Mouse (Mus musculus) midbrain, embryonic 15.5 days (tissue): ENCODE measurements around the gene Nfam1. TPM values are rescaled to one million over a fixed set of nuclear protein-coding genes. Genes with fewer than 3 reads are reported as not detected.

ENCODE experiments used
- ATAC-seq: fragments of 200-750 bp; cut with Nextera tagmentation; replicated peaks from 2 replicates; pipeline ENCODE4 v1.8.0; 2017; ENCODE audit warnings: moderate TSS enrichment
- H3K27ac ChIP-seq: fragments of 300-500 bp; sonication (generic); 2 replicates; pipeline ENCODE4 v1.5.1; 2015; ENCODE audit warnings: mild to moderate bottlenecking, inconsistent platforms
- H3K27me3 ChIP-seq: fragments of 300-500 bp; sonication (generic); replicated peaks from 2 replicates; pipeline ENCODE4 v1.6.1; 2015; ENCODE audit warnings: inconsistent platforms
- H3K36me3 ChIP-seq: fragments of 300-500 bp; sonication (generic); replicated peaks from 2 replicates; pipeline ENCODE4 v1.6.1; 2015; ENCODE audit warnings: inconsistent platforms
- H3K4me1 ChIP-seq: fragments of 300-500 bp; sonication (generic); 2 replicates; pipeline ENCODE4 v1.6.1; 2015; ENCODE audit warnings: inconsistent platforms
- H3K4me2 ChIP-seq: fragments of 300-500 bp; sonication (generic); 2 replicates; pipeline ENCODE4 v1.6.1; 2015; ENCODE audit warnings: inconsistent platforms, mild to moderate bottlenecking, moderate library complexity
- H3K4me3 ChIP-seq: fragments of 300-500 bp; sonication (generic); 2 replicates; pipeline ENCODE4 v1.5.1; 2015; ENCODE audit warnings: mild to moderate bottlenecking, inconsistent platforms
- H3K9ac ChIP-seq: fragments of 300-500 bp; sonication (generic); 2 replicates; pipeline ENCODE4 v1.6.1; 2015; ENCODE audit warnings: mild to moderate bottlenecking, inconsistent platforms
- H3K9me3 ChIP-seq: fragments of 300-500 bp; sonication (generic); 2 replicates; pipeline ENCODE4 v1.6.1; 2016; ENCODE audit warnings: inconsistent platforms
- WGBS: fragments of 180-500 bp; shearing (Covaris S2); methylation state at CpG from one replicate; pipeline ENCODE4 v1.1.7; 2015; ENCODE audit warnings: mixed read lengths; 5-methylcytosine and 5-hydroxymethylcytosine counted together
- polyA plus RNA-seq: library from polyadenylated mRNA; unstranded; fragments of >200 nt; fragmentation: Nextera tagmentation; extraction: Ambion mirVana; gene quantifications from 2 replicates; pipeline ENCODE4 v1.2.1, GENCODE M21; 2015

The Nfam1 gene
- polyA plus RNA-seq, 1 experiment from 2014 or later = 2.9 TPM

- H3K9me3 ChIP-seq = no peaks in the 10 kb centered on the region
- no peak for ATAC-seq
- H3K36me3 ChIP-seq = no peaks in the 10 kb centered on the region
- H3K27ac ChIP-seq = no peak overlapping the region
- 65% methylated on average over 7 of the region's 7 CpGs for WGBS
- no peak overlapping the region for H3K4me2 ChIP-seq
- no peak overlapping the region for H3K4me3 ChIP-seq
- no peak overlapping the region for H3K9ac ChIP-seq
- peaks cover 55% of the 10 kb centered on the region for H3K4me1 ChIP-seq
- H3K27me3 ChIP-seq = peaks cover 11% of the 10 kb centered on the region
These were observed 3.0 kb upstream of the Nfam1 start for GRCm38 (mm10) chr15:83036089-83036488.

- ATAC-seq = peak; percentile 64
- Histone ChIP-seq H3K36me3 (no peaks in the 10 kb centered on the region), H3K9me3 (no peaks in the 10 kb centered on the region), H3K27ac (peak overlapping the region; percentile 65), H3K27me3 (peaks cover 11% of the 10 kb centered on the region), H3K4me1 (peaks cover 58% of the 10 kb centered on the region), H3K4me3 (no peak overlapping the region), H3K9ac (no peak overlapping the region), H3K4me2 (peak overlapping the region; percentile 33)
- WGBS = 5% methylated on average over 17 of the region's 17 CpGs
These were observed 1.3 kb upstream of the Nfam1 start for GRCm38 (mm10) chr15:83034275-83034977.

DNA sequence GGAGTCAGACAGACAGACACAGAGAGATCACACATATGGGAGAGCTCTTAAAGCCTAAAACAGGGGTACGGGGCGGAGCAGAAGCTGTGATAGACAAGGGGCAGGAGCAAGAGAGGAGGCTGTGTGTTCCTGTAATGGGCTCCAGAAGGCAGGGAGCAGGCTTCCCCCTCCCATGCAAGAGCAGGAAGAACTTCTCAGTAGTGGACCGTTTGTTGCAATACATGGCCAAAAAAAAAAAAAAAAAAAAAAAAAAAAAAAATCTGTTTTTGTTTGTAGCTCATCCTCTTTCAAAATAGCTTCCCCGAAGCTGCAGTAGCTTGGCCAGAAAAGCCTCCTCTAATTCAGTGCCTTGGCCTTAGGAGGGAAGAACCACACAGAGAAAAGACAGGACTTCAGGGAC, 2.2 kb downstream of the Nfam1 start:
- no peak for ATAC-seq
- Histone ChIP-seq H3K4me1 (peaks cover 53% of the 10 kb centered on the region), H3K9me3 (no peaks in the 10 kb centered on the region), H3K36me3 (no peaks in the 10 kb centered on the region), H3K27me3 (peaks cover 14% of the 10 kb centered on the region), H3K27ac (peak overlapping the region; percentile 64; the same call in 1 of the 2 replicates), H3K9ac (no peak overlapping the region), H3K4me2 (no peak overlapping the region), H3K4me3 (no peak overlapping the region)
- 40% methylated on average over 4 of the region's 4 CpGs for WGBS

DNA sequence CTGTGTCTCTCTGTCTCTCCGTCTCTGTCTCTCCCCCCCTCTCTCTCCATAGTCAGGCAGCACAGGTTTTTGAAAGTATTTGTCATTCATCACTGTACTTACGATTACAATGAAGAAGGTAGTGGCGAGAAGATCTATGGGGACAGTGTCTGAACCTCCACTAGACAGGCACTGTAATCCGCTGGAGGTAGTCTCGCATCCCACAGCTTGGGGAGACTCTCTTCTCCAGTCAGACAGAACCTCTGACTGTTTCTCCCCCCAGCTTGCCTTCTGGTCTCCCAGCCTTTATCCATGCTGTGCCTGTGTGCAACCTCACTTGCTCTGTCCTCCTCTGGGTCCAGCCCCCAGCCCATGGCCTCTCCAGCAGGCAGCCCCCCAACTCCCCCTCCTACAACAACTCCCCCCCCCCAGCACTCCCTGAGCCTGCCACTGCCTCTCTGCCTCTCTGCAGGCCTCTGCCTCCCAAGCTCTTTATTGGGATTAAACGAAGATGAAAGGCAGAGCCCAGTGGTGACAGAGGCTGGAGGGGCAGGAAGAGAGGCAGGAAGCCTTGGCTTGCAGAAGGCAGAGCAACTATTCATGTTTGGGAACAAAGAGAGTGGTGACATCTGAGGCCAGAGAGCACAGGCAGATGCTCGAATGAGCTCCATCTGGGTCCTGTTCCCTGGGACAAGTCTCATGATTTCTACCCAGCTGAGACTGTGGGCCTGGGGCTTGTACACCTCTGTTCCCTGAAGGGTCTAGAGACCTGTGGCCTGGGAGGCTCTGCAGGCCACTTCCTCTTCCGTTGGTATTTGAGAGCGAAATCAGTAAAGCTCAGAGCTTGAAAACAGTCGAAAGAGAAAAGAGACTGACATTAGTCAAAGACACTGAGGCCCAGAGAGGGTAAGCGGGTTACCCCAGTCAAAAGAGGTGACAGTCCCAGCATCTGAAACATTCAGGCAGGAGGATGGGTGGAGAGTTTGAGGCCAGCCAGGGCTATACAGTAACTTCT, 3.1 kb downstream of the Nfam1 start:
- no peak for ATAC-seq
- Histone ChIP-seq H3K4me1 (peaks cover 60% of the 10 kb centered on the region), H3K4me3 (no peak overlapping the region), H3K27ac (peak overlapping the region; percentile 64), H3K9ac (no peak overlapping the region), H3K36me3 (no peaks in the 10 kb centered on the region), H3K4me2 (no peak overlapping the region), H3K27me3 (peaks cover 10% of the 10 kb centered on the region; the same call in 1 of the 2 replicates), H3K9me3 (no peaks in the 10 kb centered on the region)
- 20% methylated on average over 11 of the region's 11 CpGs for whole genome bisulfite sequencing

DNA sequence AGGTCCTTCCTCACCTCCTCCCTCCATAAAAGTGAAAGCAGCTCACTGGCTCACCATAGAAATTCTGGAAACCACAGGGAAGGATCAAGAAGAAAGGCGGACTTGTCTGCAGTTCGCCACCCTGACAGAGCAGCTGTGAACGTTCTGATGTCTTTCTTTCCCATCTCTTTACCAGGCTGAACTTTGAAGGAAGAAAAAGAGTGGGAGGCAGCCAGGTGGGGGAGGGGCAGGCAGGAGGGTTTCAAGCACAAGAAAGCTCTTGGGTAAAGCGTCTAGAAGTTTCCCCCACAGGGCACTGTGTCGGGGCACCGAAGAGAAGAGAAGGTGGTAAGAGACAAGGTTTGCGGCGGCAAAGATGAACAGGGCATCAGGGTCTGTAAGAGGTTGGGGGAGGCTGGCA, 7.0 kb downstream of the Nfam1 start:
- 0 out of 2 replicates have a peak, but pooled peaks cover 7% of the 10 kb centered on the region for H3K27me3 ChIP-seq
- WGBS = 46% methylated on average over 8 of the region's 8 CpGs
- no peak overlapping the region for H3K9ac ChIP-seq
- no peak for ATAC-seq
- no peaks in the 10 kb centered on the region for H3K36me3 ChIP-seq
- H3K4me3 ChIP-seq = no peak overlapping the region
- H3K4me1 ChIP-seq = peaks cover 43% of the 10 kb centered on the region
- 0 out of 2 replicates have a peak overlapping the region, but pooled peaks have one; percentile 6 for H3K27ac ChIP-seq
- H3K4me2 ChIP-seq = no peak overlapping the region
- H3K9me3 ChIP-seq = no peaks in the 10 kb centered on the region

DNA sequence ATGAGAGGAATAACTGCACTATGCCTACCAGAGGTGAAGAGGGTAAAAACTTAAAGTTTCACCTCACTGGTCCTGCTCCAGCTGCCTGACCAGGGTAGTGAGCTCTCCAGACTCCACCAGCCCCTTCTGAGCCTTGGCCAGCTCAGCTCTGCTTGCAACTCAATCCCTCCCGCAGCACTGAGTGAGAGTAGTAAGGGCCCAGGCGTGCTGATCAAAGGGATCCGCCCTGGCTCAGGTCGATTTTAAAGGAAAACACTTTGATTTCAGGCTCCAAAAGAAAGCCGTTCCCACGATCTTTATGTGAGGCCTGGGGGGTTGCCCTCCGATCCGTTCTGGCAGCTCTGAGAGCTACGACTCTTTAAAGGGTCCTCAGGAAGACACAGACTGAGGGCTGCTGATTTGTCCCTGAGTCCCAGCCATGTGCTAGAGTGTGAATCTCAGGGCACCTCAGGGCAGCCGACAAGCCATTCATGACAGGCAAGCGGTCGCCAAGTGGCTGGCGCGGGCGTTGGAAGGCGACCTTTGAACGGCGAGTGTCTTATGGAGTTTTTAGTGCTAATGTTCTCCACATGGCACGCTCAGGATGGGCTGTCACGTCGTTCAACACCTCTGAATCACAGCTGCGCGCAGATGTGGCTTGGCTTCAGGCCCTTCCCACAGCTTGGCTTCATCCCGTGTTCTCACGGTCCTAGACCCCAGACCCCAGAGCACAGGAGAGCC, 7.9 kb downstream of the Nfam1 start:
- no peak for ATAC-seq
- H3K9ac ChIP-seq = no peak overlapping the region
- WGBS = 20% methylated on average over 25 of the region's 25 CpGs

DNA sequence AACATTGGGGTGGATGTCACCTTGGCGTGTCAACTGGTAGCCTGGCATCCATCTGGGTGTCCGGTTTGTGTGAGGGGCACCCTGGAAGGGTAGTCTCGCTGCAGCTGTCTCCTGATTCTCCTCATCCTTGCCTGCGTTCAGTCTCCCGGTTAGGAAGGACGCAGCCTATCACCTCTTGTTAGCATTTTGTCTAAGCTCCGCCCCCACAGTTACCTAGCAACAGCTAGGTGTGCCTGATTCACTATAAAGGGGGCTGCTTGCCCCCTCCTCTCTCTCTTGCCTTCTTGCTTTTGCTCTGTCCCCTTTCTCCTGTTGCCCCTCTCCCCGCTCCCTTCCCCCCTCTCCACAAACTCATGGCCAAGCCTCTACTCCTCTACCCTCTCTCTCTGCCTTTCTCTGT, 10.2 kb downstream of the Nfam1 start:
- H3K9ac ChIP-seq = no peak overlapping the region
- 0 out of 2 replicates have a peak, but pooled peaks cover 7% of the 10 kb centered on the region for H3K27me3 ChIP-seq
- H3K36me3 ChIP-seq = no peaks in the 10 kb centered on the region
- H3K4me2 ChIP-seq = peak overlapping the region; percentile 25; the same call in 1 of the 2 replicates
- peaks cover 33% of the 10 kb centered on the region for H3K4me1 ChIP-seq
- 30% methylated on average over 8 of the region's 8 CpGs for WGBS
- no peak overlapping the region for H3K4me3 ChIP-seq
- H3K9me3 ChIP-seq = no peaks in the 10 kb centered on the region
- peak; percentile 27; the same call in 1 of the 2 replicates for ATAC-seq
- H3K27ac ChIP-seq = no peak overlapping the region

More for the DNA sequence above, 7.9 kb downstream of the Nfam1 start:
- Histone ChIP-seq H3K36me3 (no peaks in the 10 kb centered on the region), H3K4me1 (peaks cover 37% of the 10 kb centered on the region), H3K4me3 (no peak overlapping the region), H3K4me2 (no peak overlapping the region; the same call in 1 of the 2 replicates), H3K27ac (no peak overlapping the region), H3K9me3 (no peaks in the 10 kb centered on the region), H3K27me3 (0 out of 2 replicates have a peak, but pooled peaks cover 7% of the 10 kb centered on the region)

DNA sequence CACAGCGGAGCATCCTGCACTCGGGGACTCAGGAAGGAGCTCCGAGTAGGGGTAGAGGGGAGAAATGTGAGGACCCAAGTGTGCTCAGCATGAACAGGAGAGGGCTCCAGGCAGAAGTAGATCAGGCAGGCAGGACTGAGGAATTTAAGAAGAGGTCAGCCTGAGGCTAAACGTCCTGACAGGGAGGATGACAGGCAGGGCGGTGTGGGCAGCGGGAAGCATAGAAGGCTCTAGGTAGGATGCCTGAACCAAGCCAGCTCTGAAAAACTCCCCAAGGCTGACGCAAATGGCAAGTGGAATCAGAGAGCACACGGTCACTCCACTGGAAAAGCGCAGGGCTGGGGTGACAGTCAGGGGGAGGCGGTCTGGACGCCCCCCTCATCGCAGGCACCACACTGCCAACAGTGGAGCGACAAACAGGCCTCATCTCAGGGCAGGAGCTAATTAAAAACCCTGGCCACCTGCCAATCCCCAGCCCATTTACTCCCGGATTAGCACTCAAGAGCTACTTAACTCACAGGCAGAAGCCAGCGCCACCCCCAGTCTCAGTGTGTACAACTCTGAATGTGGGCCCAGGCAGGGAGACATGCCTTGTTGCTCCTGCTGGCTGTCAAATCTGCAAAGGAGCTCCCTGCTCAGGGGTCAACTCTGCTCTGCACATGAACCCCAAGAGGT, 22.0 kb downstream of the Nfam1 start:
- H3K27me3 ChIP-seq = peaks cover 2% of the 10 kb centered on the region; the same call in 1 of the 2 replicates
- H3K4me1 ChIP-seq = peaks cover 24% of the 10 kb centered on the region
- H3K4me2 ChIP-seq = 0 out of 2 replicates have a peak overlapping the region, but pooled peaks have one; percentile 3
- H3K36me3 ChIP-seq = no peaks in the 10 kb centered on the region
- H3K4me3 ChIP-seq = no peak overlapping the region
- H3K27ac ChIP-seq = 0 out of 2 replicates have a peak overlapping the region, but pooled peaks have one; percentile 4
- no peaks in the 10 kb centered on the region for H3K9me3 ChIP-seq
- ATAC-seq = peak; percentile 79
- H3K9ac ChIP-seq = peak overlapping the region; percentile 18; the same call in 1 of the 2 replicates
- 15% methylated on average over 15 of the region's 15 CpGs for WGBS

DNA sequence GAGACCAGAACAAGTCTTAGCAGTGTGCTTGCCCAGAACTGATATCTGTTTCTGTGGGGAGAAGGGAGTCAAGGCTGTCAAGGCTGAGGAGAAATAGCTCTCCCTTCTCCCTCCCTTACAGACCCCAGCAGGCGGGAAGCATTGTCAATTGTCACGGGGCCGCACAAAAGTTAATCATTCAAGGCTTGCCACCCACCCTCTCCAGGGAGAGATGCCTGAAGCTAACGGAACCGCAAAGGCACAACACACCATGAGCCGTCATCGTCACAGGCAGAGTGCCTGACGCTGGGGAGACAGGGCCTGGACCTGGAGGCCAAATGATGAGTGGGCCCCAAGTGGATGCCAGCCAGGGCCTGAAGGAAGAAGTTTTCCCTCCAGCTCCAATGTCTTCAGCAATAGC, 22.7 kb downstream of the Nfam1 start:
- WGBS = 18% methylated on average over 8 of the region's 8 CpGs
- H3K9ac ChIP-seq = no peak overlapping the region
- H3K4me1 ChIP-seq = peaks cover 22% of the 10 kb centered on the region
- H3K4me3 ChIP-seq = no peak overlapping the region
- 0 out of 2 replicates have a peak overlapping the region, but pooled peaks have one; percentile 4 for H3K27ac ChIP-seq
- no peak overlapping the region for H3K4me2 ChIP-seq
- no peaks in the 10 kb centered on the region for H3K9me3 ChIP-seq
- H3K27me3 ChIP-seq = peaks cover 2% of the 10 kb centered on the region; the same call in 1 of the 2 replicates
- no peaks in the 10 kb centered on the region for H3K36me3 ChIP-seq
- ATAC-seq = no peak; the same call in 1 of the 2 replicates

DNA sequence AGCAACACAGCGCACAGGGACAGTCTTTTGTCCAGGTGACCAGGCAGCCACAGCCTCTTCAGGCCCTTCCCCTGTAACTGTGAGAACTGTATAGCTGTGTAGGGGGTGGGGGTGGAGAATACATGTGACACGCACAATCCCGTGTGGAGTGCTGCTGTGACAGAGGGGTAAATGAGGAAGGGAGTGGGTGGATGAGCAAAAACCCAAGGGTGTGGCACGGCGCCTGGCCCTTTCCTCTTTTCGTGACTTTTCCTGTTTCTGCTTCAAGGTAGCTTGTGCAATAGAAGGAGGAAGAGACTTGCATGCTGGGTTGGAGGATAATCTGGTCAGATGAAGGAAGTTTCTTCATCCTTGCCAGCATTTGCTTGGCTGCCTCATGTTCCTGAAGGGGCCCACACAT, 23.6 kb downstream of the Nfam1 start:
- Histone ChIP-seq H3K9ac (no peak overlapping the region), H3K27ac (no peak overlapping the region), H3K9me3 (no peaks in the 10 kb centered on the region), H3K4me3 (no peak overlapping the region), H3K27me3 (peaks cover 2% of the 10 kb centered on the region; the same call in 1 of the 2 replicates), H3K36me3 (no peaks in the 10 kb centered on the region), H3K4me2 (no peak overlapping the region), H3K4me1 (peaks cover 22% of the 10 kb centered on the region)
- 93% methylated on average over 6 of the region's 6 CpGs for WGBS
- no peak for ATAC-seq

DNA sequence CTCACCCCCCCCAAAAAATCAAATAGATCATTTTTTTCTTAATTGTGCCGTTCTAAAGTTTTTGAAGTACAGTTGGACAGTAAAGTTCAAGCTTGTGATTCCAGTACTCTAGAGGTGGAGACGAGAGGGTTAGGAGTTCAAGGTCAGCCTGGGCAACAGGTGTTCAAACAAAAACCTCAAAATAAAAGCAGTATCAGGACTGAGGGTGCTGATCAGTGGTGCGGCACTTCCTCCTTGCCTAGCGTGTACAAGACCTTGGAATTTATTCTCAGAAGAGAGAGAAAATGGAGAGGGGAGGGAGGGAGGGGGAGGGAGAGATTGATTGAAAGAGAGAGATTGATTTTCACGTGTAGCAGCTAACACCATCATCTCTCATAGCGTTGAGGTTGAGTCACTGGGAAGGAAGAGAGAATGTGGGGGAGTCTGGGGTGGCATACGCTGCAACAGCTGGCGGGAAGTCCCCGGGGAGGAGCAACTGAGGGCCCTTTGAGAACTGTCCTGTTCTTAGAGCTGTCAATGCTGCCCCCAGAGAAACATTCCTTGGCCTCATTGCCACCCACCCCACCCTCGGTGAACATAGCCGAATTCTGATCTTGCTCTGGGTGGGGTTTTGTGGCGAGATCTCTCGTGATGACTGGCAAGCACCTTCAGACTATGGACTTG, 24.2 kb downstream of the Nfam1 start:
- no peak for ATAC-seq
- Histone ChIP-seq H3K9me3 (no peaks in the 10 kb centered on the region), H3K4me1 (peaks cover 22% of the 10 kb centered on the region), H3K4me2 (no peak overlapping the region), H3K4me3 (no peak overlapping the region), H3K36me3 (no peaks in the 10 kb centered on the region), H3K27me3 (peaks cover 2% of the 10 kb centered on the region; the same call in 1 of the 2 replicates), H3K9ac (no peak overlapping the region), H3K27ac (no peak overlapping the region)
- WGBS = 72% methylated on average over 13 of the region's 13 CpGs
